Mouse (Mus musculus) layer of hippocampus, adult 8-10 months (tissue): ENCODE results near the gene Ctsw. TPM values are rescaled to one million over a fixed set of nuclear protein-coding genes. Genes with fewer than 3 reads are reported as not detected.

Source experiments
- DNase-seq, 2 experiments: peaks; one replicate each; pipeline ENCODE4 v3.0.0; 2022; ENCODE audit warnings: low spot score in 2 of 2
- total RNA-seq, 4 experiments: library from RNA; stranded (reverse); gene quantifications; 2 replicates each; pipeline ENCODE4 v1.2.4; 2022

Ctsw gene
- total RNA-seq, 4 experiments from 2014 or later = 0.29 to 0.81 (median 0.77) TPM; not detected in 1

GRCm38 (mm10) chr19:5463791-5464562, 4.3 kb downstream of the Ctsw start:
- DNase-seq = no peak

DNA sequence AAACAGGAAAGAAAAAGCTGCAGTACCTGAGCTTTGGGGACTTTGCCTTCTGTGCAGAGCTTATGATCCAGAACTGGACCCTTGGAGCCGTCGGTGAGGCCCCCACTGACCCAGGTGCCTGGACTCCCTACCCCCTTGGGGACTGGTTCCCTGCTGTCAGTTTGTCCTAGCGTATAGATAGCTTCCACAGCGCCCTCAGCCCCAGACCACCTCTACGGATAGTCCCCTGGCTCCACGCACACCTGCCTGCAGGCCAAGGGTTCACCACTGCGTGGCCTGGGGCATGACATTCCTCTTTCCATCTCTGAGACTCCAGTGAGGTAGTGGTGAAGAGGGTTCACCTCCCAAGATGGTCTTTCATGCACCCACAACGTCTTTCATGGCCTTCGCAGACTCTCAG, 5.1 kb downstream of the Ctsw start:
- DNase-seq = no peak

DNA sequence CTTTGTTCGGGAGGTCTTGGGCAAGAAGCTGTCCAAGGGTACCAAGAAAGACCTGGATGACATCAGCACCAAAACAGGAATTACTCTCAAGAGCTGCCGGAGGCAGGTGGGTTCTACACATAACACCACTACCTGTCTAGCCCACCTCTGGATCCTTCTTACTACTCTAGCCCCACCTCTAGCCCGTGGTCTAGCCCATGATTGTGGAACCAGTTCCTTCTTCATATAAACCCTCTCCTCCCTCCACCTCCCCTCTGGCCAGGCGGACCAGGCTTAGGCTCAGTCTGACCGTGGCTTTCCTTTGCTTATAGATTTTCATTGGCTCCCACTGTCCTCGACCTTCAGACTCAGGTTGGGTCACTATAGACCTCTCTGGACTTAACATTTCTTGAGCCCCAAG, 6.9 kb downstream of the Ctsw start:
- DNase-seq = no peak

GRCm38 (mm10) chr19:5460465-5460911, 7.8 kb downstream of the Ctsw start, which contains the start of gene Fibp:
TSS of gene Fibp (plus strand) at chr19:5460615.
- peak; percentile 79 to 87 for DNase-seq

- DNase-seq = no peak
Measured at GRCm38 (mm10) chr19:5459896-5460295, 8.4 kb downstream of the Ctsw start.

DNA sequence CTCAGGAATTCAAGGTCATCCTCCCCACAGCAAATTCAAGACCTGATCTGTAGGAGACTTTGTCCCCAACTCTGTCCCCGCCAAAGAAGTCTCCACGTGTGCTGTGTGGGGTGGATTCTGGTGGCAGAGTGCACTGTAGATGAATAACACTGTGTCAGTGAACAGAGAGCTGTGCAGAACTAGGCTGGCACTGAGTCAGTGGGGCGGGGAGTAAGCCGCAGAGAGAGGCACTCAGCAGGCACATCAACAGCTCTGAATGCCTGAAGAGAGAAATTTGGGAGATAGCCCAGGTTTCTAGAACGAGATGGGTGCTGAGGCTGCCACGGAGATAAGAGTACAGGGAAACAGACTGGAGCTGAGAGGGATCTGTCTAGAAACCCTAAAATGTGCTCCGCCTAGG, 9.3 kb downstream of the Ctsw start:
- no peak for DNase-seq

- DNase-seq = no peak
Measured at GRCm38 (mm10) chr19:5457746-5458442, 10.4 kb downstream of the Ctsw start, which contains the start of gene Ccdc85b. TSS of gene Ccdc85b (minus strand) at chr19:5457894.

GRCm38 (mm10) chr19:5456922-5457745, 11.2 kb downstream of the Ctsw start:
- DNase-seq = peak; percentile 95

GRCm38 (mm10) chr19:5456241-5456921, 11.9 kb downstream of the Ctsw start:
- no peak for DNase-seq

DNA sequence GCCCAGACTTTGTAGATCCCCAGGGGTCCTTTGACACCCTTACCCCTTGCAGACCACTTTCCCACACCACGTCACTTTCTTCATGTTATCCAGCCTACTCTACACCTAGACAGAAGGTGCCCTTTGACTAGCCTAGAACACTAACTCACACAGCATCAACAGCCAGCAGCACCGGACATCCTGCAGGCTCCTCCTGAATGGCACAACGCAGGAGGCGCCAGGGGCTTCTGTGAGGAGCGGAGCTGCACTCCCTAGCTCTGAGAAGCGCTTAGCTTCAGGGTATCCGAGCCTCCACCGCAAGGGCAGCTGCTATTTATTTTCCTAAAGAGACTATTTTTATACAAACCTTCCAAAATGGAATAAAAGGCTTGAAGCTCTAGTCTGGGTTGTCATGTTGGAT, 12.7 kb downstream of the Ctsw start:
- DNase-seq = no peak

GRCm38 (mm10) chr19:5455037-5455436, 13.3 kb downstream of the Ctsw start:
- no peak for DNase-seq

DNA sequence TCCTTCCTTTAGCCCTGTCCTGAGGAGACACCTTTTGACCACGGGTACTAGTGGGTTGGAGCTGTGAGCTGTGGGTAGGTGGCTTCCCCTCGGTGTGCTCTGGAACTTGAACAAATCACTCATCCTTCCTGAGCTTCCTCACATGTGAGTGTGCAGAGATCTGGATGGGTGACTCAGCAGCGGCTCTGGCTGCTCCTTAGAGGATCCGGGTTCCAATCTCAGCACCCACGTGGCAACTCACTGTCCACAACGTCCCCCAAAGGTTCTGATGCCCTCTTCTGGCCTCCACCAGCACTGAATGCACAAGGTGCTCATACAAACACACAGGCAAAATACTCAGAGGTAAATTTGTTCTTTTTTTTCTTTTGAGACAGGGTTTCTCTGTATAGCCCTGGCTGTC, 16.5 kb downstream of the Ctsw start:
- no peak for DNase-seq

GRCm38 (mm10) chr19:5449673-5450072, 18.6 kb downstream of the Ctsw start:
- DNase-seq = no peak

- DNase-seq = no peak
Measured at GRCm38 (mm10) chr19:5448354-5449150, 19.8 kb downstream of the Ctsw start.

DNA sequence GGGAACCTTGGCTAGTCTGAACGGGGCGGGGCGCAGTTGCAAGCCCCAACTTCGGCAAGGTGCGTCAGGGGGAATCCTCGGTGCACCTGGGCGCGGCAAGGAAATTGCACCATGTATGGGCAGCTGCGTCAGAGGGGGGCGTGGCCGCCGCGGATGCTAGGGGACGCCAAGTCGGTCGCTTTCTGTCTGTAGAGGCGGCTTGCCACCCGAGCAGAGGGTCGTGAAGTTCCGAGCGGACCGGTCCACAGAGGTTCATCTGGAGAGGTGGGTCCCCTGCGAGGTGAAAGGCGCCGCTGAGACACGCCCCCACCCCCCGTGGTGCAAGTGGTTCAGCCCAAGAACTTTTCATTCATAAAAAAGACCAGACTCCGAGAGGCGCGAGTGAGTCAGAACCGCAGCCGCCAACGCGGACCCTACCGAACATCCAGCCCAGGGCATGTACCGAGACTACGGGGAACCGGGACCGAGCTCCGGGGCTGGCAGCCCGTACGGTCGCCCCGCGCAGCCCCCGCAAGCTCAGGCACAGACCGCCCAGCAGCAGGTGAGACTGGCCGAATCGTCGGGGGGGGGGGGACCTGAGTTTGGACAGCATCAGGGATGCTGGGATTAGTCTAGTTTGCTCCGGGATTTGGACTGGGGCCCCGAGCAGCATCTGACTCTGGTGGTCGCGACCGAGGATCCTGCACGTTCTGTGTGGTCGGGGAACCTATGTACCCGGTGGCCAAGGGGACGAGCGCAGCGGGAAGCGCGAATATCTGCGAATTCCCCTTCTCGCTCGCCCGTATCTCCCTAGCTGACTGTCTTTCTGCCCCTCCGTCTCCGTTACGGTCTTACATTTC, 20.6 kb downstream of the Ctsw start, which contains the start of gene Fosl1:
Fosl1 (plus strand) TSS at position 33 of the 839 bp plus-strand sequence.
- DNase-seq = no peak

GRCm38 (mm10) chr19:5445747-5446146, 22.6 kb downstream of the Ctsw start:
- DNase-seq = no peak

DNA sequence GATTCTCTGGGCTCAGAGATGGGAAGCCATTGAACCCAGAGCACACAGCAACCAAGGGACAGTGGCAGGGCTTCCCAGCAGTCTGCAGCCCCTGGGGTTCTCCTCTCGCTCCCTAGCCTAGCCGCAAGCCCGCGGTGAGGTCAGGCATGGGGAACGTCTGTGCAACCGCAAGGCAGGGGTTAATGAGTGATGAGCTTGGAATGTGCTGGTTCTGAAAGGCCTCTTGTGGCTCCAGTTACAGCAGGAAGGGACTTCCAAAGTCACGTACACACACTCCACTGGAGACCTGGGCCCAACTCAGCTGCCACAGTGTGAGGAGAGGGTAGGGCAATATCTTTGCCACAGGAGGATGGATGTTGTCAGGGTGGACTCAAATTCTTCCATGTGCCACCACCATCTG, 23.4 kb downstream of the Ctsw start:
- DNase-seq = no peak

GRCm38 (mm10) chr19:5444371-5444908, 23.9 kb downstream of the Ctsw start:
- DNase-seq = no peak

GRCm38 (mm10) chr19:5433951-5434350, 34.4 kb downstream of the Ctsw start:
- no peak for DNase-seq
